Mouse (Mus musculus): ENCODE data around the gene Sh3gl1. TPM values are rescaled to one million over a fixed set of nuclear protein-coding genes. Genes with fewer than 3 reads are reported as not detected.

Sh3gl1 gene
- 56.4 and 58.3 TPM in 2 replicates for total RNA-seq (2023)

DNA sequence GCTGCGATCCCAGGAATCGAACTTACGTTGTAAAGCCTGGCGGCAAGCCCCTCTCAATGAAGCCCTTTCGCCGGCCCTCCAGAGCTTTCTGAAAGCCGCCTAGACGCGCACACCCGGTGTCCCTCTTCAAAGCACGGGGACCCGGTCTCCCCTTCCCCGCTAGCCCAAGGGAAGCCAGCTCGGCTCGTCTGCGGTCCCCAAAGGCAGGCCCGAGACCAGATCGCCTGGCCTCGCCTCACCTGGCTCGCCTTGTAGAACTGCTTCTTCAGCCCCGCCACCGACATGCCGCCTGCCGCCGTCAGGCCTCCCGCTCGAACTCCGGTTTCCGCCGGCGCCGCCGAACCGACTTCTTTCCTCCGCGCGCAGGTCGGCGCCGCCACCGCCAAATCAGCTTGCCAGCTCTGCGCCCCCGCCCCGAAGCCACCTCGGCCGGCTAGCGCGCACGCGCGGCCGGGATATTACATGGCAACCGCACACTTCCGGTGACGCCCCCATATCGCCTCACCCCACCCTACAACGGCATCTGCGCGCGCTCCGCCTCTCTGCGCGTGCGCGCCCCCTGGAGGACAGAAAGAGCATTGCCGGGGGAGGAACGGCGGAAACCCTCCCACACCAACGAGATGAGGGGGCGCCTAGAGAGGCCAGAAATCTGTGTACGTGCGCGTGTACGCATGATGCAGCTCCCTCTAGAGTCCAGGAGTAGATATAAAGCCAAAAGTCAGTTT is at the start of gene Sh3gl1:
Gene Sh3gl1 (minus strand): TSS at position 460 of the 725 bp plus-strand sequence.

DNA sequence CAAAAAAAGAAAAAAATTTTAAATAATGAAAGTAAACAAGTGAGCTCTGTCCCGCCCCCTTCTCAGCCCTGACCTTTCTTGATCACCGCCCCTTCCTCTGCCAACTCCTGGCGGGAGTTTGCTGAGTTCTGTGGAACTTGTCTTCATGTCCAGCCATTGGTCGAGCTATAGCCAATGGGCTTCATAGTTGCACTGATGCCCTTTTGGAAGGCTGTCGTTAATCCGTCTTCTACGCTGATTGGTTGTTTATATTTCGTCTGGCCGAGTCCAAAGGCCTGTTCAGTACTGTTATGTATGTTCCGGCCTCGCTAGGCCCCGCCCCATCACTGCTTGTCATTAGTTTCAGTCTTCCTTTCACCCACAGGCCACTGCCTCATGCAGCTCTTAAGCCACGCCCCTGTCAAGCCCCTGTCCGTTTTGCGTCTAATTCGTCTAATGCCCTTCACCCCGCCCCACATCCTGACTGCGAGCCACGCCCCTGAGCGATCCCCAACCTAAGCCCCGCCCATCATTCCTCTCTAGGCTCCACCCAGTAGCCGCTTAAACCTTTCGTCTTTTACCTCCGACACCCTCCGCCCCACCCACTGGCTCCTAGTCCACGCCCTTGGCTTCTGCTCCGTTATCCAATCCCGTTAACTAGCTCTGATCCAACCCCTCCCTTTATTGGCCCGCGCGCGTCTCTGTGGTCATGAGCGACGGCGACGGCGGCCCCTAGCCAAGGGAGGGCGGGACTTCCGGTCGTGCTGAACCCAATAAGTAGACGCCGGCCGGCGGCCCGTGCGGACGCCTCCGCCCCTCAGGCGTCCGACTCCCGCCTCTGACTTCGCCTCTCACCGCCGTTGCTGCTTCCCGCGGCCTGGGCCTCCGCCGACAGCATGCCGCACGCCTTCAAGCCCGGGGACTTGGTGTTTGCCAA is 42.7 kb upstream of the Sh3gl1 start, which contains the start of gene Hdgfl2:
Gene Hdgfl2 (plus strand): TSS at position 755 of the 916 bp plus-strand sequence.

DNA sequence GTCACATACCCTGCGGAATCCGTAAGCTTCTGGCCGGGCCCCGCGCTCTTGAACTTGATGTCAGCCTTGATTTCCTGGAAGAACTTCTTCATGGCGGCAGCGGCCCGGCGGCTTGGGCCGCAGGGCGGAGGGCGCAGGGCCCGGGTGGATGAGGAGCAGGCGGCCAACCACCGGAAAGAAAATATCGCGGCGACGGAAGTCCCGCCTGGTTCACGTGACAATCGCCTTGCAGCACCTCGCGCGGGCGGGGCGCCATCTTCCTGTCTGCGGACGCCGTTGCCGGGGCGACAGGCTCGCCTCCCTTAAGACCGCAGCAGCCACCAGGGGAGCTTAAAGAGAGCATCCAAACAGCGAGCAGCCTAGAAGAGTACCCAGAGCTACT is 38.4 kb upstream of the Sh3gl1 start, which contains the start of gene Ubxn6:
Gene Ubxn6 (minus strand): TSS at position 202 of the 382 bp plus-strand sequence.

DNA sequence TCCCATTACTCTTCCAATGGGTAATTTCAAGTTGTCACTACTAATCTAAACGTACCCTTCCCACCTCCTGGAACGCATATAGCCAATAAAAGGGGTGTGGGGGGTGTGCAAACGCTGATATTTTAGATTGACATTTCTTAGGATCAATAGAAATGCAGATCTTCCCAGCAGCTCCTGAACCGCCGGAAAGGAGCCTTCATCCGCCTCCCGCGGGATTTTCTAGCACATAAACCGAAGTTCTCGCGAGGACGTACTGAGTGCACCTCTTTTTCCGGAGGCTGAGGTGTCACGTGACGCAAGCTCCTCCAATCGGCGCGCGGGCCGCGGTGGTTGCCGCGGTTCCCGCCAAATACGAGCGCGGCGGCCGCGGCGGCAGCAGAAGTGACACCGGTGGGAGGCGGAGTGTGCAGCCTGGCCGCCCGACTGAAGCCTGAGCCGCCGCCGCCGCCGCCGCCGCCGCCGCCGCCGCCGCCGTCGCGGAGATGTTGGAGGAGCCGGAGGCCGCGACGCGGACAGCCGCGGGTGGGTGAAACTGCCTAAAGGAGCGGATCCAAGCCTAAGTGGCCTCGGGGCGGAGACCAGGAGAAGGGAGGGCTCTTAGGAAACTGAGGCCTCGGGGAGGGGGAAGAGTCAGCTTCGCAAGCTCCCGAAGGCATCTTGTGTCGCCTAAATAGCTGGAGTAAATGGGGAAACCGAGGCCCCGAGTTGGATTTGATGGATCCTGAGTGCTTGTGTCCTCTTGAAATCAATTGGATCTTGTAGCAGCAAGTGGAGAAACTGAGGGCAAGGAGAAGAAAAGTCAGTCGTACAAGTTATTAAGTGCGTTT is 3.8 kb upstream of the Sh3gl1 start, which contains the start of gene Chaf1a:
Gene Chaf1a (plus strand): TSS at position 410 of the 827 bp plus-strand sequence.

DNA sequence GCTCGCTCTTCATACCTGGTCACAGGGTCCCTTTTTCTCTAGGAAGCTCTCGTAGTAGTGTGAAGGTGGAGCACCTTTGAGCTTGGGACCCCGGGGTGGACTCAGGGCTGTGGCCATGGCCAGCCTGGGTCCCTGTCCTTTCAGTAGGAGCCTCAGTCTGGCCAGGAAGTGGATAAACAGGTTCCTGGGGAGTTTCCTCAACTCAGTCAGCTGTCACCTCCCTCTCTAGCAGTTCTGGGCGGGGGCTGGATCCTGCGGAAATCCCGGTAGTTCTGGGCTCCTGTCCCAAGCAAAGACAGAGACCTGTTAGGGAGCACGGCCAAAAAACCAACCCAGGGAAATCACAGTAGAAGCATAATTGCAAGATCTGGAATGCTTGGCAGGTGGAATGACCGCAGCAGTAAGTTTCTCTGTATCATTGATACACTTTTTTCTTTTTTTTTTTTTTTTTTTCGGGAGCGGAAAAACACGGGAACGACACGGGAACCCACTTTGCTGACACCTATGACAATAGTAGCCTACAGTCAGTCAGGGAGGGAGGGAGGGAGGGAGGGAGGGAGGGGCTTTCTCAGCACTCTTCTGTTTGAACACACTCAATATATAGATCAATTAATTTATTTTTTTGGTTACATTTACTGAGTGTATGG is 30.9 kb downstream of the Sh3gl1 start, which contains the start of the genes Stap2 and Mpnd:
Gene Stap2 (minus strand): TSS at position 170 of the 647 bp plus-strand sequence.
Gene Mpnd (plus strand): TSS at position 297 of the 647 bp plus-strand sequence.

DNA sequence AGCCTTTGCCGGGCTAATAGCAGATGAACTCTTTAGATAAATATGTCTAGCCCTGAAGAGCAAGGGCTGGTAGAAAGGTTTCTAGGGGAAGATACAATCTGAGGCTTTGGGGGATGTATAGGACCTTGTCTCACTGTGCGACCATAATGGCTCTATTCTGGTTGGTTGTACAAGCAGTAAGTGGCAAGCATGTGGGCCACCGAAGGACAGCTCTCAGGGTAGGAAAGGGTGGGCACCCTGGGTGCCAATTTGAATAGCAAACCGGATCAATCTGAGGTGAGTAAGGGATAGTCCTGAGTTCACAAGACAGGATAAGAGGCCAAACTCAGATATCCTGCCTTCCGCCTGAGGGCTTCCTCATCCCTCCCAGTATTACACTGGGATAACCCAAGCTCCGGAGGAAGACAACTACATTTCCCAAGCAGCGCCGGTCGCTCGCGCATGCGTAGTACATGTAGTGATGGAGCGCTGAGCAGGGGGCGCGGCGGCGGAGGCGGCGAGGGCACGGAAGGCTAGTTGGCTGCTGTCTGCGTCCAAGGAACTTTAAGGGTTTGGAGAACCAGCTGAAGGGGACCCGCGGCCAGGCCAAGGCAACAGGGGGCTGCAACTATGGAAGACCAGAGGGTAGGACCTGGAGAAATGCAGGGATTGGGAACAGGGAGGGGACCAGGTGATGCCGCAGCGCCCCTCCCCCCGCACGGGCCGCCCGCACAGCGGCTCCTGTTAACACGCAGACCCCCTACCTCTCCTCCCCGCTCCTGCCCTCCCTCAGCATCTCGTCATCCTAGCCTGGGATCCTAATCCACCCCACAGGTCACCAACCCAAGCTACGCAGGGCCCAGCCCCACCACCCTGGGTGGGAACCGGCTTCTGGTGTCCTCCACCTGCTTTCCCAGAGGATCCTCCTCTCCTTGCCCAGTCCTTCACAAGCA is 50.1 kb downstream of the Sh3gl1 start, which contains the start of gene Fsd1:
Gene Fsd1 (plus strand): TSS at position 480 of the 932 bp plus-strand sequence.

DNA sequence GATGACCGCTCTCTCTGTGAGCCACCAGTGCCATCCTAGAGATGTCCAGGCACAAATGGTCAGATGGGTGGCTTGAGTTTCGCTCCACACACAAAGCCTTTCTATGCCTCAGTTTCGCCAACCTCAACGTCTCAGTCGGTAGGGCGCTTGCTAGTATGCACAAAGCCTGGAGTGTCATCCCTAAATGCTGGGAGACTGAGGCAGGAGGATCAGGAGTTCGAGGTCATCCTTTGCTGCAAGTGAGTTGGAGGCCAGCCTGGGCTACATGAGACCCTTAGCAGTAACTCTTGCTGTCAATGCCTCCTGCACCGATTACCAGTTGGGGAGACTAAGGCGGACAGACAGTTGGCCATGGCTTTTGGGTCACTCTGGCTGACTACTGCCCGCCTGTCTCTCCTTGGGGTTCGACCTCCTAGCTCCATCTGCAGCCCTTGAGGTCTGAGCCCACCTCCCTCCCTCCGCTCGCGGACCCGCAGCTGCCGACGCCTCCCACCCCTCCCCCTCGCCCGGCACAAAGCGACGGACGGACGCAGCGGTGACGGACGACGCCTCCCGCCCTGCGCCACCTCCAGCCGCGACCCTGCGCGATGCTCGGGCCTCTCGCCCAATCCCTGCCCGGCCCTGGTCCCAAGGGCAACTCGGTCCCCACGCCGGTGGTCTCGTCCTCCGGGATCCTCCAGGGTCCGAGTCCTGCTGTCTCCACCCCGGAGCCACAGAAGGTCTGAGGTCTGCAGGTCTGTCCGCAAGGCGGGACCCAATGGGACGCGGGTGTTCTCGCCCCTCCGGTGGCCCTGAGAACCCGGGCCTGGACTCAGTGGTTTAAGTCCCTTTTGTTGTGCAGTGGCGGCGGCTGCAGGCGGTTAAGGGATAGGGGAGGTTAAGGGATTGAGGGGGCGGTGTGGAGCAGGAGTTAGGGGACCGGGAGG is 66.2 kb downstream of the Sh3gl1 start, which contains the start of gene Shd:
Gene Shd (plus strand): TSS at position 502 of the 926 bp plus-strand sequence.

Other genes with a start within 250 kb of the Sh3gl1 start
- gene Zfp119a, start 157.7 kb downstream of the Sh3gl1 start, total RNA-seq (2023) = 3.7 and 5.1 TPM in 2 replicates
- gene Zfp959, start 144.5 kb downstream of the Sh3gl1 start, total RNA-seq (2023) = 6.5 and 7.2 TPM in 2 replicates
- 5.1 and 5.3 TPM in 2 replicates for gene Zfp119b, start 87.1 kb downstream of the Sh3gl1 start, total RNA-seq (2023)
- gene Ebi3, start 84.0 kb downstream of the Sh3gl1 start, total RNA-seq (2023) = 161 and 166 TPM in 2 replicates
- gene Yju2, start 77.5 kb downstream of the Sh3gl1 start, total RNA-seq (2023) = 26.9 and 29.0 TPM in 2 replicates
- 1.9 and 3.7 TPM in 2 replicates for gene Shd, start 66.2 kb downstream of the Sh3gl1 start, total RNA-seq (2023)
- gene Fsd1, start 50.1 kb downstream of the Sh3gl1 start, total RNA-seq (2023) = not detected in 2 replicates
- 1.1 and 2.1 TPM in 2 replicates for gene Stap2, start 31.1 kb downstream of the Sh3gl1 start, total RNA-seq (2023)
- gene Mpnd, start 30.9 kb downstream of the Sh3gl1 start, total RNA-seq (2023) = 29.5 and 35.2 TPM in 2 replicates
- gene Chaf1a, start 3.8 kb upstream of the Sh3gl1 start, total RNA-seq (2023) = 15.4 and 20.6 TPM in 2 replicates
- gene Ubxn6, start 38.4 kb upstream of the Sh3gl1 start, total RNA-seq (2023) = 34.6 and 43.8 TPM in 2 replicates
- gene Hdgfl2, start 43.0 kb upstream of the Sh3gl1 start, total RNA-seq (2023) = 39.1 and 57.9 TPM in 2 replicates
- gene Plin4, start 73.2 kb upstream of the Sh3gl1 start, total RNA-seq (2023) = 0.27 and 0.44 TPM in 2 replicates
- gene Plin5, start 81.0 kb upstream of the Sh3gl1 start, total RNA-seq (2023) = 0.60 and 0.84 TPM in 2 replicates
- gene Lrg1, start 85.4 kb upstream of the Sh3gl1 start, total RNA-seq (2023) = 220 and 249 TPM in 2 replicates
- 4.8 and 5.1 TPM in 2 replicates for gene Sema6b, start 103.7 kb upstream of the Sh3gl1 start, total RNA-seq (2023)
- gene Tnfaip8l1, start 125.8 kb upstream of the Sh3gl1 start, total RNA-seq (2023) = 0.76 and 1.0 TPM in 2 replicates
- 27.1 and 28.7 TPM in 2 replicates for gene Mydgf, start 147.3 kb upstream of the Sh3gl1 start, total RNA-seq (2023)
- 27.9 and 33.7 TPM in 2 replicates for gene Dpp9, start 182.3 kb upstream of the Sh3gl1 start, total RNA-seq (2023)
- 9.7 and 13.8 TPM in 2 replicates for gene Fem1a, start 220.2 kb upstream of the Sh3gl1 start, total RNA-seq (2023)
- gene Ticam1, start 240.2 kb upstream of the Sh3gl1 start, total RNA-seq (2023) = 11.1 and 13.8 TPM in 2 replicates

Measured in neutrophil, adult 65 days (primary cell).